Mouse (Mus musculus): ENCODE measurements around the gene Krt19. TPM values are rescaled to one million over a fixed set of nuclear protein-coding genes. Genes with fewer than 3 reads are reported as not detected.

Krt19 gene
- polyA plus RNA-seq, 1 experiment from 2014 or later = 91.0 TPM

DNA sequence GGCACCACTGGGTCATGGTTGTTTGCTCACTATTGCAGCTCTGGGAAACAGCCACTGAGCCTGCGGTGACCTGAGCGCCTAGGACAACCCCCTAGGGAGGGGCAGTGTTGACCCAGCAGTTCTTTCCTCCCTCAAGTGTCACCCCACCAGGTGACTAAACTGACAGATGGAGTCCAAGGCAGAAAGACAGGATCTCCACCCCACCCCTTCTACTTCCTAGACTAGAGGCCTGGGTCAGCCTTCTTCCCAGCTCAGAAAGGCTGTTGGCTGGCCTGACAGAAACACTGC lies 34.8 kb downstream of the Krt19 start:
- whole genome bisulfite sequencing = 35% methylated on average over 2 of the region's 2 CpGs
- Histone ChIP-seq H3K27ac (ENCODE audit: low read depth) (no peak overlapping the region), H3K9me3 (ENCODE audit: low read depth, low read length) (no peaks in the 10 kb centered on the region), H3K36me3 (ENCODE audit: insufficient read depth) (no peaks in the 10 kb centered on the region), H3K4me2 (no peak overlapping the region), H3K4me3 (ENCODE audit: low read depth, low read length) (no peak overlapping the region), H3K9ac (no peak overlapping the region), H3K4me1 (ENCODE audit: insufficient read depth) (no peaks in the 10 kb centered on the region), H3K27me3 (ENCODE audit: insufficient read depth, low read length) (no peaks in the 10 kb centered on the region)
- no peak for DNase-seq
- TF ChIP-seq CTCF (IDR thresholded peaks at IDR 0.05; ENCODE audit: low read depth) = no peak
- ATAC-seq (ENCODE audit: insufficient read depth) = no peak

DNA sequence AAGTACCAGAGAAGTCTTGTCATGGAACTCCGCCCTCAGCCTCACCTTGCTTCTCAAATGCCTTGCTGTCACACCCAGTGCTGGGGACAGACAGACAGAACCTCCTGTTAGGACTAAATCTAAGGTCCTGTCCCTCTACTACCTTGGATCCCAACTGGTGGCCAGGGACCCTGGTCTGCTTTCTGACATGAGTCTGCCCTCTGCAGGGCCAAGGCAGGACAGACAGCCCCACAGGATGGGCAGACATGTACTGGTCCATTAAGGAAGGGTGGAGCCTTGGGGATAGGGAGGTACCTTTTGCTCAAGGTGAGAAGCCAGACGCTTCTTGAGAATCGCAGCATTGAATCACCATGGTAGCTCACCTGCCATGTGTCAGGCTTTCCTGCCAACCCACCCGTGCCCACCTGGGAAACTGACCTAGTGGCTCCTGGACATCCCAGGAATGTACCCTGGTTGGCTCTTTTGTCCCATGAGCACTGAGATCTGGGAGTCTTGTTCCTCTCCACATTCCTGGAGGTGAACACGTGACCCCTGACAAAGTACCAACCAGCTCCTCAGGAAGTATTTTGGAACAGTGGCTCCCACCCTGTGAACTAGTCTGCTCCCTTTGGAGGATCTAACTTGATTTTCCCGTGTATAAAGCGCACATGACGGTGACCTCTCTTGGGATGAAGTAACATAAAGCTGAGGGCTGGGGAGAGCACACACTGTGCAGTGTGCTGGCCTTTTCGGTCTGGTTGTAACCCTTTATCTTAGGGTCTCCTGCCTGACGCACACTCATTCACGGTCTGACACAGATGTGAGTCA lies 35.3 kb downstream of the Krt19 start:
- ATAC-seq (ENCODE audit: insufficient read depth) (no peak), DNase-seq (no peak)
- Histone ChIP-seq H3K27ac (ENCODE audit: low read depth) (no peak overlapping the region), H3K9me3 (ENCODE audit: low read depth, low read length) (no peaks in the 10 kb centered on the region), H3K4me2 (no peak overlapping the region), H3K9ac (no peak overlapping the region), H3K4me1 (ENCODE audit: insufficient read depth) (no peaks in the 10 kb centered on the region), H3K4me3 (ENCODE audit: low read depth, low read length) (no peak overlapping the region), H3K36me3 (ENCODE audit: insufficient read depth) (no peaks in the 10 kb centered on the region), H3K27me3 (ENCODE audit: insufficient read depth, low read length) (no peaks in the 10 kb centered on the region)
- WGBS = 58% methylated on average over 11 of the region's 11 CpGs
- no peak for TF ChIP-seq CTCF (IDR thresholded peaks at IDR 0.05; ENCODE audit: low read depth)

DNA sequence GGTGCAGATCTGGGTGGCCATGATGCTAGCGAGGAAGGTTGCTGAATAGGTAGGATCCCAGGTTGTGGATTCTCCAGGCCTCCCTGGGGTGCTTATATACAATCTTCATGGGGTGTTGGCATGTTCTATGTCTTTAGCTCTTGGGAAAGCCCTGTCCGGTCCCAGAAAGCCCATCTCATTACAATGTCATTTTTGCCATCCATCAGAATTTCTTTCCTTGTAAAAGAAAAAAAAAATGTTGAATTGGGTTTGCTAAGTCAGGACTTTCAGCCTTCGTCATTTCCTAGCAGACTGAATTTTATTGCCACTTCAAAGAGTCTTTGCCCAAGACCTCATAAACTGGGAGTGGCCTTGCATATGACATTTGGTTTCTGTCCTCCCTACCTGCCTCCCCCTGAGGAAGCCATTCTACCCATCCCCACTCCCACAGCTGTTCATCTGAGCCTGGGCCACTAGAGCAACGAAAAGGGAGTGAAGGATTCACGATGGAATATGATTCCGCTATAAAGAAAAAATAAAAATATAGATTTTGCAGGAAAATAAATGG lies 42.8 kb downstream of the Krt19 start, which contains the start of gene Krt36:
Gene Krt36, minus strand, starts transcription at position 51 of the 547 bp plus-strand sequence.
- Histone ChIP-seq H3K27ac (ENCODE audit: low read depth) (no peak within 1 kb of the TSS), H3K9ac (no peak within 1 kb of the TSS), H3K27me3 (ENCODE audit: insufficient read depth, low read length) (no peaks in the 10 kb centered on the region), H3K9me3 (ENCODE audit: low read depth, low read length) (no peaks in the 10 kb centered on the region), H3K4me1 (ENCODE audit: insufficient read depth) (no peaks in the 10 kb centered on the region), H3K4me3 (ENCODE audit: low read depth, low read length) (no peak within 1 kb of the TSS), H3K4me2 (no peak within 1 kb of the TSS), H3K36me3 (ENCODE audit: insufficient read depth) (no peaks in the 10 kb centered on the region)
- DNase-seq (no peak), ATAC-seq (ENCODE audit: insufficient read depth) (no peak)
- TF ChIP-seq CTCF (IDR thresholded peaks at IDR 0.05; ENCODE audit: low read depth) = no peak
- WGBS = 84% methylated on average over 6 of the region's 6 CpGs

DNA sequence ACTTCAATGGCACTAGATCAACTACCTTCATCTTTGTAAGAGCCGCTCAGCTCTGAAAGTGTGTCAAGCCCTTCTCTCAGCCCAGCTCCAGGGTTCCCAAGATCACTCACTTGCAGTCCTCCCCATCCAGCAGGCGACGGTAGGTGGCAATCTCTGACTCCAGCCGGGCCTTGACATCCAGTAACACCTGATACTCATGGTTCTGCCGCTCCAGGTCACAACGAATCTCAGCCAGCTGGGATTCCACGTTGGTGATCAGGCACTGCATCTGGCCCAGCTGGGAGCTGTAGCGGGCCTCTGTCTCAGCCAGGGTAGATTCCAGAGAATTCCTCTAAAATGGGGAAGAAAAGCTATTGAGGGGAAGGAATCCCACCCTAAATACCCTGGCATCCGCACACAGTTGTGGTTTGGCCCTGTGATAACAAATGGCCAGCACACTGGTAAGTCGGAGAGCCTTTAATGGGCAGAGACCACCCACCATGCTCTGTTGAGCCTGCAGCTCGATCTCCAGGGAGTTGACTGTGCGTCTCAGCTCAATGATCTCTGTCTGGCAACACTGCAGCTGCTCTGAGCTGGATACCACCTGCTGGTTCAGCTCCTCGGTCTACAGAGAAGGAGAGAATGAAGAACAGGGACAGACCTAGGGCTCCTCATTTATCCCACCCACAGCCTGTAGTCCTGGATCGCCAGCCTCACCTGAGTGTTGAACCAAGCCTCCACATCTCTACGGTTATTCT lies 45.6 kb downstream of the Krt19 start:
- Histone ChIP-seq H3K36me3 (ENCODE audit: insufficient read depth) (no peaks in the 10 kb centered on the region), H3K4me3 (ENCODE audit: low read depth, low read length) (no peak overlapping the region), H3K4me2 (no peak overlapping the region), H3K9ac (no peak overlapping the region), H3K4me1 (ENCODE audit: insufficient read depth) (no peaks in the 10 kb centered on the region), H3K9me3 (ENCODE audit: low read depth, low read length) (no peaks in the 10 kb centered on the region), H3K27me3 (ENCODE audit: insufficient read depth, low read length) (no peaks in the 10 kb centered on the region), H3K27ac (ENCODE audit: low read depth) (no peak overlapping the region)
- WGBS = 45% methylated on average over 15 of the region's 15 CpGs
- no peak for TF ChIP-seq CTCF (IDR thresholded peaks at IDR 0.05; ENCODE audit: low read depth)
- ATAC-seq (ENCODE audit: insufficient read depth) = no peak
- DNase-seq = no peak

DNA sequence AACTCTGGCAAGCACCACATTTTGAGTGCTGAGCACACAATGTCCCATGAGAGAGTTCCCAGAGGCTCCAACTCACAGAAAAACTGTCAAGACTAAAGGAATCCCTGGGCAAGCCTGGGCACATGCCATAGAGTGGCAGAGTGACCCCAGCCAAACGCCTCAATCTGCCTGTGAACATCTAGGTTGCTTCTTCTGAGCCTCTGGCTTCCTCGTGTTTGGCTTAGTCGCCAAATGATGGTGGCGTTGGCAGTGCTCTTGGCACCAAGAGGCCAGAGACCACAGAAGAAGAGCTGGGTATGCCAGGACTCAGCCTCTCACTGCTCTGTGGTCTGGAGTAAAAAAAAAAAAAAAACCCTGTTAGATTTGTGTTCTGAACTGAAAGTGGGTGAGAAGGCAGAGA lies 48.1 kb downstream of the Krt19 start:
- 72% methylated on average over 4 of the region's 4 CpGs for WGBS
- Histone ChIP-seq H3K9ac (no peak overlapping the region), H3K36me3 (ENCODE audit: insufficient read depth) (no peaks in the 10 kb centered on the region), H3K4me2 (no peak overlapping the region), H3K27ac (ENCODE audit: low read depth) (no peak overlapping the region), H3K27me3 (ENCODE audit: insufficient read depth, low read length) (no peaks in the 10 kb centered on the region), H3K9me3 (ENCODE audit: low read depth, low read length) (no peaks in the 10 kb centered on the region), H3K4me1 (ENCODE audit: insufficient read depth) (no peaks in the 10 kb centered on the region), H3K4me3 (ENCODE audit: low read depth, low read length) (no peak overlapping the region)
- ATAC-seq (ENCODE audit: insufficient read depth) = no peak
- no peak for TF ChIP-seq CTCF (IDR thresholded peaks at IDR 0.05; ENCODE audit: low read depth)
- no peak for DNase-seq

DNA sequence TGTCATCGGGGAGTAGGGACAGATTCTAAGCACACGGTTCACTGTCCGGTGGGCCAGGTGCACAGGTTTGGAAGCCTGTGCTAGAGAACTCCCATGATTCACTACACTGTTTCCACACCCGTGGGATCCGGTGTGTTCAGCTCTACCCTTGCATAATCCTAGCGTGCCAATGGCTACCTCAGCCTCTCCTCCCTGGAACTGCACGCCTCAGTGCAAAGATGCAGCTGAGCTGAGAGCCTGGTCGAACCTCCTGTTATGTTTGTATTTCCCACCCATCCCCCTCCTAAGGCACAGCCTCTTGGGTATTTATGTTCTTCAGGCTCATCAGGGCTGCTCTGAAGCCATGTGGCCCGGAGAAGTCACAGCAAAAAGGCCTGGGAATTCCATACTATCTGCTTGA lies 50.6 kb downstream of the Krt19 start:
- Histone ChIP-seq H3K27me3 (ENCODE audit: insufficient read depth, low read length) (no peaks in the 10 kb centered on the region), H3K4me2 (no peak overlapping the region), H3K27ac (ENCODE audit: low read depth) (no peak overlapping the region), H3K4me3 (ENCODE audit: low read depth, low read length) (no peak overlapping the region), H3K9me3 (ENCODE audit: low read depth, low read length) (no peaks in the 10 kb centered on the region), H3K36me3 (ENCODE audit: insufficient read depth) (no peaks in the 10 kb centered on the region), H3K4me1 (ENCODE audit: insufficient read depth) (no peaks in the 10 kb centered on the region), H3K9ac (no peak overlapping the region)
- DNase-seq = no peak
- ATAC-seq (ENCODE audit: insufficient read depth) = no peak
- no peak for TF ChIP-seq CTCF (IDR thresholded peaks at IDR 0.05; ENCODE audit: low read depth)
- WGBS = 57% methylated on average over 9 of the region's 9 CpGs

DNA sequence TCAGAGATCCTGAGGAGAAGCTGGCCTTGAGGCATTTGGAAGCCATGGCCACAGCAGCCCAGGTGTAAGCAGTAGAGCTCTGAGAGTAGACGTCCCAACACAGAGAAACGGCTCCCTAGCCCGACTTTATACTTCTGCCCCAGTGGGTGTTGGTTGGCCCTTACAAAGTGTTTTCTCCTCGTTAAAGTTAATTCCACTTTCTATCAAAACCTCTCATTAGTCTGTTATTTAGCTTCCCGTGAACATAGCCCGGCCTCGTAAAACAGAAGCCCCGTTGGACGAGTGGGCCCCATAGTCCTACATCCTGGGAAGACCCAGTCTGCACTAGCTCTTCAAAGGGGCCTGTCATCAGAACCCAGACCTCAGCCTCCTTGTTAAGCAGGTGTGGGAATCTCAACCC lies 52.3 kb downstream of the Krt19 start, which contains the start of gene Krt35:
Gene Krt35, minus strand, starts transcription at position 101 of the 400 bp plus-strand sequence.
- Histone ChIP-seq H3K27me3 (ENCODE audit: insufficient read depth, low read length) (no peaks in the 10 kb centered on the region), H3K4me3 (ENCODE audit: low read depth, low read length) (no peak within 1 kb of the TSS), H3K4me1 (ENCODE audit: insufficient read depth) (no peaks in the 10 kb centered on the region), H3K4me2 (no peak within 1 kb of the TSS), H3K9ac (no peak within 1 kb of the TSS), H3K27ac (ENCODE audit: low read depth) (no peak within 1 kb of the TSS), H3K9me3 (ENCODE audit: low read depth, low read length) (no peaks in the 10 kb centered on the region), H3K36me3 (ENCODE audit: insufficient read depth) (no peaks in the 10 kb centered on the region)
- ATAC-seq (ENCODE audit: insufficient read depth) (no peak), DNase-seq (no peak)
- 83% methylated on average over 9 of the region's 9 CpGs for WGBS
- TF ChIP-seq CTCF (IDR thresholded peaks at IDR 0.05; ENCODE audit: low read depth) = no peak

Other genes with a start within 250 kb of the Krt19 start
- gene Krtap31-1, start 240.7 kb downstream of the Krt19 start, polyA plus RNA-seq (2014; fragmentation: Nextera tagmentation; extraction: Ambion mirVana) = not detected in 2 replicates
- gene Gm11565, start 233.9 kb downstream of the Krt19 start, polyA plus RNA-seq (2014; fragmentation: Nextera tagmentation; extraction: Ambion mirVana) = not detected in 2 replicates
- gene Krtap31-2, start 212.4 kb downstream of the Krt19 start, polyA plus RNA-seq (2014; fragmentation: Nextera tagmentation; extraction: Ambion mirVana) = not detected in 2 replicates
- gene Krtap9-5, start 200.2 kb downstream of the Krt19 start, polyA plus RNA-seq (2014; fragmentation: Nextera tagmentation; extraction: Ambion mirVana) = not detected in 2 replicates
- gene Krtap29-1, start 169.6 kb downstream of the Krt19 start, polyA plus RNA-seq (2014; fragmentation: Nextera tagmentation; extraction: Ambion mirVana) = not detected in 2 replicates
- gene Krtap16-1, start 162.1 kb downstream of the Krt19 start, polyA plus RNA-seq (2014; fragmentation: Nextera tagmentation; extraction: Ambion mirVana) = not detected in 2 replicates
- gene Krtap17-1, start 154.7 kb downstream of the Krt19 start, polyA plus RNA-seq (2014; fragmentation: Nextera tagmentation; extraction: Ambion mirVana) = 0.75 and 0.87 TPM in 2 replicates
- gene Krt33a, start 132.5 kb downstream of the Krt19 start, polyA plus RNA-seq (2014; fragmentation: Nextera tagmentation; extraction: Ambion mirVana) = not detected in 2 replicates
- gene Krt33b, start 118.8 kb downstream of the Krt19 start, polyA plus RNA-seq (2014; fragmentation: Nextera tagmentation; extraction: Ambion mirVana) = not detected in 2 replicates
- not detected in 2 replicates for gene Krt34, start 107.1 kb downstream of the Krt19 start, polyA plus RNA-seq (2014; fragmentation: Nextera tagmentation; extraction: Ambion mirVana)
- not detected in 2 replicates for gene Krt31, start 98.1 kb downstream of the Krt19 start, polyA plus RNA-seq (2014; fragmentation: Nextera tagmentation; extraction: Ambion mirVana)
- gene Krt32, start 60.4 kb downstream of the Krt19 start, polyA plus RNA-seq (2014; fragmentation: Nextera tagmentation; extraction: Ambion mirVana) = not detected in 2 replicates
- gene Krt35, start 52.4 kb downstream of the Krt19 start, polyA plus RNA-seq (2014; fragmentation: Nextera tagmentation; extraction: Ambion mirVana) = not detected in 2 replicates
- 0.11 TPM in 1 of 2 replicates, not detected in the other for gene Krt36, start 43.0 kb downstream of the Krt19 start, polyA plus RNA-seq (2014; fragmentation: Nextera tagmentation; extraction: Ambion mirVana)
- gene Krt13, start 27.1 kb downstream of the Krt19 start, polyA plus RNA-seq (2014; fragmentation: Nextera tagmentation; extraction: Ambion mirVana) = 0.27 TPM in 1 of 2 replicates, not detected in the other
- gene Krt15, start 12.7 kb downstream of the Krt19 start, polyA plus RNA-seq (2014; fragmentation: Nextera tagmentation; extraction: Ambion mirVana) = 3.9 and 4.4 TPM in 2 replicates
- gene Krt9, start 44.6 kb upstream of the Krt19 start, polyA plus RNA-seq (2014; fragmentation: Nextera tagmentation; extraction: Ambion mirVana) = not detected in 2 replicates
- 0.31 TPM in 1 of 2 replicates, not detected in the other for gene Krt14, start 58.9 kb upstream of the Krt19 start, polyA plus RNA-seq (2014; fragmentation: Nextera tagmentation; extraction: Ambion mirVana)
- gene Krt16, start 100.2 kb upstream of the Krt19 start, polyA plus RNA-seq (2014; fragmentation: Nextera tagmentation; extraction: Ambion mirVana) = not detected in 2 replicates
- 2.1 and 2.9 TPM in 2 replicates for gene Krt17, start 112.4 kb upstream of the Krt19 start, polyA plus RNA-seq (2014; fragmentation: Nextera tagmentation; extraction: Ambion mirVana)
- not detected in 2 replicates for gene Krt42, start 121.2 kb upstream of the Krt19 start, polyA plus RNA-seq (2014; fragmentation: Nextera tagmentation; extraction: Ambion mirVana)
- gene Eif1, start 171.2 kb upstream of the Krt19 start, polyA plus RNA-seq (2014; fragmentation: Nextera tagmentation; extraction: Ambion mirVana) = 1,908 and 1,918 TPM in 2 replicates
- gene Gast, start 185.7 kb upstream of the Krt19 start, polyA plus RNA-seq (2014; fragmentation: Nextera tagmentation; extraction: Ambion mirVana) = not detected in 2 replicates
- gene Hap1, start 207.5 kb upstream of the Krt19 start, polyA plus RNA-seq (2014; fragmentation: Nextera tagmentation; extraction: Ambion mirVana) = 8.7 and 9.6 TPM in 2 replicates
- 88.3 and 93.1 TPM in 2 replicates for gene Jup, start 249.1 kb upstream of the Krt19 start, polyA plus RNA-seq (2014; fragmentation: Nextera tagmentation; extraction: Ambion mirVana)

Data from lung, embryonic 14.5 days (tissue).